Mouse (Mus musculus): Measurements from ENCODE around the gene Rasal2. TPM values are rescaled to one million over a fixed set of nuclear protein-coding genes. Genes with fewer than 3 reads are reported as not detected.

Gene Rasal2
- polyA plus RNA-seq, 1 experiment from 2014 or later = 11.1 TPM

DNA sequence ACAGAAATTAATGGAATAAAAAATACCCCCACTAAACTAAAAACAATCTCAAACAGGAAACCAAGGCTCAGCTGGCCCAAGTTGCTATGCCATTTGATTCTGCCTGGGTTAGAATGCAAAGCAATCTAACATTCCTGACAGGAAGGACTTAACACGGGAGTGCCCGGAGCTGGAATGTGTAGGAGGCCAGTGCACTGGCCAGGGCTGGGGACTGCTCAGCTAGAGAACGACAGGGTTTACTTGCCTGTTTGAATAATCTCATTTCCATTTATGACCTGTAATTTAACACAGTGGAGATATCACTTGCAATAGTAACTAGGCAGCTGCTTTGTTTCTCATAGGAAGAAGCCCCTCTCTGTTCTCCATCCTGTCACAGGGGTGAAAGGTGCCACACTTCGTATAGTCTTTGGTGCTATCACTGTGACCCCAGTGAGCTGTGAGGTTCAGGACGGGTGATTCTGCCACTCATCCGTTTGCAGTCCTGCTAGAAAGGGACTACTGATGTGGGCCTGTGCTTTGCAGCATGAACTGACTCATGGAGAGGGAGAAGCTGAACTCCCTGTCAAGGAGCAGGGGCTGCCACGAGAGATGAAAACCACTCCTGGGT is 269.0 kb downstream of the Rasal2 start:
- no peaks in the 10 kb centered on the region for H3K27me3 ChIP-seq (ENCODE audit: control insufficient read depth, insufficient read depth, low read length)
- H3K4me2 ChIP-seq (ENCODE audit: low read depth, low read length) = no peak overlapping the region
- DNase-seq (ENCODE audit: low spot score) (no peak), ATAC-seq (replicated peaks; ENCODE audit: insufficient number of reproducible peaks, low FRiP score, low TSS enrichment, low read depth) (no peak)
- no peak overlapping the region for H3K4me3 ChIP-seq (ENCODE audit: low read depth, low read length)
- 57% methylated on average over 7 of the region's 7 CpGs for WGBS
- no peak overlapping the region for H3K27ac ChIP-seq (replicated peaks; ENCODE audit: low read depth, low read length)
- H3K4me1 ChIP-seq (ENCODE audit: control insufficient read depth, insufficient read depth, low read length) = no peaks in the 10 kb centered on the region
- H3K36me3 ChIP-seq (replicated peaks; ENCODE audit: control insufficient read depth, insufficient read depth, low read depth, low read length) = no peaks in the 10 kb centered on the region; the same call in 1 of the 2 replicates
- no peak overlapping the region for H3K9ac ChIP-seq (replicated peaks; ENCODE audit: low read length)
- no peaks in the 10 kb centered on the region for H3K9me3 ChIP-seq (replicated peaks; ENCODE audit: control insufficient read depth, low read length)

DNA sequence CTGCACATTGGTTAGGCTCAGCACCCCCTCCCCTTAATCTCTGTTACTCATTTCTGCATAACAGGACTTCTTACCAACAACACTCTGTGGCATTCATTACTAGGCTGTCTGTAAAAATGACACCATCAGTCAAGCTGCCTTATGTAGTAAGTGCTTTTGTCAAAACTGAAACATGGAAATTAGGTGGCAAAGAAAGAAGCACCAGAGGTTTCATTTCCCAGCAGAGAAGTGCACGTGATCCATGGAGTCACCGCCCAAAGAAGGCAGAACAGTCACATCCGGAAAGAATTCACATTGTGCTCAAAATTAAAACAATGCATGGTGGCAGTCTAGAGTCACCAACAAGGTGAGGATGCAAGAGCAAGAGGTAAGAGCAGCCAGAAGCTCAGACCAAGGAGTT is 271.4 kb downstream of the Rasal2 start:
- no peak overlapping the region for H3K9ac ChIP-seq (replicated peaks; ENCODE audit: low read length)
- no peak overlapping the region for H3K4me2 ChIP-seq (ENCODE audit: low read depth, low read length)
- WGBS = 87% methylated on average over 3 of the region's 3 CpGs
- H3K36me3 ChIP-seq (replicated peaks; ENCODE audit: control insufficient read depth, insufficient read depth, low read depth, low read length) = no peaks in the 10 kb centered on the region; the same call in 1 of the 2 replicates
- H3K4me3 ChIP-seq (ENCODE audit: low read depth, low read length) = no peak overlapping the region
- H3K27ac ChIP-seq (replicated peaks; ENCODE audit: low read depth, low read length) = no peak overlapping the region
- no peaks in the 10 kb centered on the region for H3K4me1 ChIP-seq (ENCODE audit: control insufficient read depth, insufficient read depth, low read length)
- H3K9me3 ChIP-seq (replicated peaks; ENCODE audit: control insufficient read depth, low read length) = no peaks in the 10 kb centered on the region
- ATAC-seq (replicated peaks; ENCODE audit: insufficient number of reproducible peaks, low FRiP score, low TSS enrichment, low read depth) (no peak), DNase-seq (ENCODE audit: low spot score) (no peak)
- H3K27me3 ChIP-seq (ENCODE audit: control insufficient read depth, insufficient read depth, low read length) = no peaks in the 10 kb centered on the region

DNA sequence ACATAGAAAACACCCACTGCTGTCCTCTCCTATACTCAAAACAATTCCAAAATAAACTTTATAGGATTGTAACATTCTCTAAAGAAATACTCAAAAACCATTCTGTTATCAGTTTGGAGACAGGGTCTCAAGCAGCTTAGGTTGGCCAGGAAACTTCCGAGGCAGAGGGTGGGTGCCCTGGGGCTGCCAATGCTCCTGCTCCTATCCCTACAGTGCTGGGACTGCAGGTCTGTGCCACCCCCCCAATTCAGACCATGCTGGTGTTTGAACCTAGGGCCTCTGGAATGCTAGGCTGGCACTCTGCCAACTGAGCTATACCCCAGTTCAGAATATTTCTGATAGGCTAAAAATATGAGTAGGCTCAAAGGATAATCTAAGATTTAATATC is 274.5 kb downstream of the Rasal2 start:
- H3K27ac ChIP-seq (replicated peaks; ENCODE audit: low read depth, low read length) = no peak overlapping the region
- 84% methylated on average over 1 of the region's 1 CpGs for WGBS
- no peak overlapping the region for H3K9ac ChIP-seq (replicated peaks; ENCODE audit: low read length)
- H3K9me3 ChIP-seq (replicated peaks; ENCODE audit: control insufficient read depth, low read length) = no peaks in the 10 kb centered on the region
- ATAC-seq (replicated peaks; ENCODE audit: insufficient number of reproducible peaks, low FRiP score, low TSS enrichment, low read depth) (no peak), DNase-seq (ENCODE audit: low spot score) (no peak)
- no peaks in the 10 kb centered on the region for H3K36me3 ChIP-seq (replicated peaks; ENCODE audit: control insufficient read depth, insufficient read depth, low read depth, low read length)
- H3K4me3 ChIP-seq (ENCODE audit: low read depth, low read length) = no peak overlapping the region
- no peaks in the 10 kb centered on the region for H3K27me3 ChIP-seq (ENCODE audit: control insufficient read depth, insufficient read depth, low read length)
- no peaks in the 10 kb centered on the region for H3K4me1 ChIP-seq (ENCODE audit: control insufficient read depth, insufficient read depth, low read length)
- H3K4me2 ChIP-seq (ENCODE audit: low read depth, low read length) = no peak overlapping the region

DNA sequence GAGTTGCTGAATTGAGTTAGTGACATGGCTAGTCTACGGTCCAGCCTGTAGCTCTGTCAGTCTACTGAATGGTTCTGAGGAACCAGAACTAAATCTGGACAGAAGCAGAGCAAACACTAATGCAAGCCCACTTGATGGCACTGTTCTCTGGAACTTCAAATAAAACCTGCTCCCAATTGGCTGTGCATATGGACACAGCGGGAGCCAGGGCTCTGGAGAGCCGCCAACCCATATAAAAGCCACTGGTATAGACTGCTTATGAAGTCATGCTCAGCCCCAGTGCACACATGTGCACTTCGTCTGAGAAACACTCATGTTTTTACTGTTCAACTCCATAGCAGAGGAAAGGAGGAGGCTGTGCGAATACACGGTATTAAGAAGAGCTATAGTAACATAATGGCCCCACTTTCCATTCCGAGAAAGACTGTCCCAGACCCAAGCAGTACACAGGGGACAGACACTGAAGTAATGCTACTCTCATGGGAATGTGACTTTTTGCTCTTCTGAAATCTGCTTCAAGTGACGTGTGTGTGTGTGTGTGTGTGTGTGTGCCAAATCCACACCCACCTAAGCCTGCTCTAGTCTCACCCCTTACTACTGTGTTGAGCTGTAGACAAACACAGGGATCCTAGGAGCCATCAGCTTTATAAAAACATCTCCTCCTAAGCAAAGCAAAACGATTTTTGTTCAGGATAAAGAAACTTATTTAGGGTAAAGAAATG is 275.1 kb downstream of the Rasal2 start:
- Histone ChIP-seq H3K9me3 (replicated peaks; ENCODE audit: control insufficient read depth, low read length) (no peaks in the 10 kb centered on the region), H3K4me1 (ENCODE audit: control insufficient read depth, insufficient read depth, low read length) (no peaks in the 10 kb centered on the region), H3K4me2 (ENCODE audit: low read depth, low read length) (no peak overlapping the region), H3K4me3 (ENCODE audit: low read depth, low read length) (no peak overlapping the region), H3K9ac (replicated peaks; ENCODE audit: low read length) (no peak overlapping the region), H3K27ac (replicated peaks; ENCODE audit: low read depth, low read length) (no peak overlapping the region), H3K27me3 (ENCODE audit: control insufficient read depth, insufficient read depth, low read length) (no peaks in the 10 kb centered on the region), H3K36me3 (replicated peaks; ENCODE audit: control insufficient read depth, insufficient read depth, low read depth, low read length) (no peaks in the 10 kb centered on the region)
- DNase-seq (ENCODE audit: low spot score) (no peak), ATAC-seq (replicated peaks; ENCODE audit: insufficient number of reproducible peaks, low FRiP score, low TSS enrichment, low read depth) (no peak)
- 90% methylated on average over 9 of the region's 9 CpGs for WGBS

DNA sequence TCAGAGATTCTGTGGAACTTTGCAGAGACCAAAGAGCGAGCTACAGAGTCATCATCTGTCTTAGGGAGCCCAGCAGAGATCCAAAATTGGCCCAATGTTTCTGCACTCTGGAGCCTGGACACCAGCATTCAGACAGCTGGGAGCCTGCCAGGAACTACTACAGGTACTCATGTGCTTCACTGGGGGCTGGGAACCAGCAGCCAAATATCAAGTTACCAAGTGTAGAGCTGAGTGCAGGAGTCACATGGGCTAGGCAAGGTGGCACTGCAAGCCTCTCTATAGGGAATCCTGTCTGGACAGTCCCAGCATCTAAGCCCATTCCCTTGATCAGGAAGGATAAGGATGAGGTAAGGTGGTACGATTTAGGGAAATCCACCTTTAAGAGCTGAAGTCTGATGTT is 284.2 kb downstream of the Rasal2 start:
- H3K36me3 ChIP-seq (replicated peaks; ENCODE audit: control insufficient read depth, insufficient read depth, low read depth, low read length) = no peaks in the 10 kb centered on the region
- no peak overlapping the region for H3K4me3 ChIP-seq (ENCODE audit: low read depth, low read length)
- H3K27me3 ChIP-seq (ENCODE audit: control insufficient read depth, insufficient read depth, low read length) = no peaks in the 10 kb centered on the region
- H3K4me2 ChIP-seq (ENCODE audit: low read depth, low read length) = no peak overlapping the region
- ATAC-seq (replicated peaks; ENCODE audit: insufficient number of reproducible peaks, low FRiP score, low TSS enrichment, low read depth) = no peak
- 90% methylated on average over 2 of the region's 2 CpGs for WGBS
- H3K4me1 ChIP-seq (ENCODE audit: control insufficient read depth, insufficient read depth, low read length) = no peaks in the 10 kb centered on the region
- no peak overlapping the region for H3K27ac ChIP-seq (replicated peaks; ENCODE audit: low read depth, low read length)
- no peak overlapping the region for H3K9ac ChIP-seq (replicated peaks; ENCODE audit: low read length)
- H3K9me3 ChIP-seq (replicated peaks; ENCODE audit: control insufficient read depth, low read length) = no peaks in the 10 kb centered on the region
- DNase-seq (ENCODE audit: low spot score) = no peak

DNA sequence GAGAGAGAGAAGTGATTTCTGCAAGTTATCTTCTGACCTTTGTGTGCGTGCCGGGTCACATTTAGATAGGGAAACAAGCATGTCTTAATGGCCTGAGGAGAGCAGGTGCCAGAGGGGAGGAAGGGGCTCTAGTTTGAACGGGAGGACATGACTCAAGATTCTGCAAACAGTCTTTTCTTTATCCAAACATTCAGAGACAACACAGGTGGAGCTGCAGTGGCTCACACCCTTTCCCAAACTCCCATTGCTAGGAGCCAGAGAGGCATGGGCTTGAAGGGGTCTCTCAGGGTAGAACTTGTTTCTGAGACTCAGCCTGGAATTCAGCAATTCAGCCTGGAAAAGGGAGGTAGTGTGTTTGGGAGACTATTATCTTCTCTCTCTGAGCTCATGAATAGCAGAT is 288.6 kb downstream of the Rasal2 start:
- no peak overlapping the region for H3K27ac ChIP-seq (replicated peaks; ENCODE audit: low read depth, low read length)
- ATAC-seq (replicated peaks; ENCODE audit: insufficient number of reproducible peaks, low FRiP score, low TSS enrichment, low read depth) (no peak), DNase-seq (ENCODE audit: low spot score) (no peak)
- 85% methylated on average over 3 of the region's 3 CpGs for WGBS
- no peaks in the 10 kb centered on the region for H3K27me3 ChIP-seq (ENCODE audit: control insufficient read depth, insufficient read depth, low read length)
- no peak overlapping the region for H3K4me2 ChIP-seq (ENCODE audit: low read depth, low read length)
- no peaks in the 10 kb centered on the region for H3K9me3 ChIP-seq (replicated peaks; ENCODE audit: control insufficient read depth, low read length)
- no peaks in the 10 kb centered on the region for H3K36me3 ChIP-seq (replicated peaks; ENCODE audit: control insufficient read depth, insufficient read depth, low read depth, low read length)
- H3K4me1 ChIP-seq (ENCODE audit: control insufficient read depth, insufficient read depth, low read length) = no peaks in the 10 kb centered on the region
- H3K9ac ChIP-seq (replicated peaks; ENCODE audit: low read length) = no peak overlapping the region
- no peak overlapping the region for H3K4me3 ChIP-seq (ENCODE audit: low read depth, low read length)

DNA sequence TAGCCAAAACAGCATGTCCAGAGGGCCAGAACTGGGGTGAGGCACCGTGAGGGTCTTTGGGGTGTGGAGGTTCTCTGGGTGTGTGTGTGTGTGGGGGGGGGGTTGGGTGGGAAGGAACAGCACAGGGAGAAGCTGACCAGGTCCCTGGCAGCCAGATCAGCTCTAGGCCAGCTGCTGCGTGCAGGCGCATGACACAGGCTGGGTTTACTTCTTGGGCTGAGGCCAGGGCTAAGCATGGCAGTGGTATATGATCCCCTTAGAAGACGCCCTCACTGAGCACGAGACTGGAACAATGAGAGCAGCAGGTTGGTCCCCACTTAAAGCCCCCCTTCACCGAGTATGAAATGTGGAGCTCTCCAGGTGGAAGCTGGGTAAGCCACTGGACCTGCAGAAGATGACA is 293.2 kb downstream of the Rasal2 start:
- DNase-seq (ENCODE audit: low spot score) (no peak), ATAC-seq (replicated peaks; ENCODE audit: insufficient number of reproducible peaks, low FRiP score, low TSS enrichment, low read depth) (no peak)
- H3K4me1 ChIP-seq (ENCODE audit: control insufficient read depth, insufficient read depth, low read length) = no peaks in the 10 kb centered on the region
- H3K9ac ChIP-seq (replicated peaks; ENCODE audit: low read length) = no peak overlapping the region
- no peak overlapping the region for H3K4me3 ChIP-seq (ENCODE audit: low read depth, low read length)
- no peaks in the 10 kb centered on the region for H3K27me3 ChIP-seq (ENCODE audit: control insufficient read depth, insufficient read depth, low read length)
- H3K9me3 ChIP-seq (replicated peaks; ENCODE audit: control insufficient read depth, low read length) = no peaks in the 10 kb centered on the region
- WGBS = 87% methylated on average over 6 of the region's 6 CpGs
- H3K4me2 ChIP-seq (ENCODE audit: low read depth, low read length) = no peak overlapping the region
- no peaks in the 10 kb centered on the region for H3K36me3 ChIP-seq (replicated peaks; ENCODE audit: control insufficient read depth, insufficient read depth, low read depth, low read length)
- no peak overlapping the region for H3K27ac ChIP-seq (replicated peaks; ENCODE audit: low read depth, low read length)

DNA sequence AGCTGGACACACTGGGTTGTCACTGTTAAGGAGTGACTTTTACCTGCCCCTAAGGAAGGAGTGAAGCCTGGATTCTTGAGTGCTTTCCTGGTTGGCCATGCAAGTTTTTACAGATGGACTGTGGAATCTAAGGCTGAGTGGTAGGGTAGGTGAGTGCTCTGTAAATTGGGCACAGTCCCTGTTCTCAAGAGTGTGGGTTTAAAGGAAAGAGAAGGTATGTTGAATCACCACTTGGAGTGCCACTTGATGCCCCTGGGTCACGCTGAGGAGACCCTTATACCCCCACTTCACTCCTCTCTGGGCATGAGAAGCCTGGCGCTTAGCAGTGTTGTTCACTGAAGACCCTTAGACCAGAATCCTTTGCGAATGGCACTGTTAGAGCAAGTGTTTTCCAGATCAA is 295.0 kb downstream of the Rasal2 start:
- no peak for ATAC-seq (replicated peaks; ENCODE audit: insufficient number of reproducible peaks, low FRiP score, low TSS enrichment, low read depth)

More for the DNA sequence above, 295.0 kb downstream of the Rasal2 start:
- Histone ChIP-seq H3K9ac (replicated peaks; ENCODE audit: low read length) (no peak overlapping the region), H3K4me3 (ENCODE audit: low read depth, low read length) (no peak overlapping the region), H3K4me2 (ENCODE audit: low read depth, low read length) (no peak overlapping the region), H3K27me3 (ENCODE audit: control insufficient read depth, insufficient read depth, low read length) (no peaks in the 10 kb centered on the region), H3K36me3 (replicated peaks; ENCODE audit: control insufficient read depth, insufficient read depth, low read depth, low read length) (no peaks in the 10 kb centered on the region), H3K9me3 (replicated peaks; ENCODE audit: control insufficient read depth, low read length) (no peaks in the 10 kb centered on the region), H3K4me1 (ENCODE audit: control insufficient read depth, insufficient read depth, low read length) (no peaks in the 10 kb centered on the region), H3K27ac (replicated peaks; ENCODE audit: low read depth, low read length) (no peak overlapping the region)
- no peak for DNase-seq (ENCODE audit: low spot score)
- 92% methylated on average over 3 of the region's 3 CpGs for WGBS
